In the genomic region with DNA sequence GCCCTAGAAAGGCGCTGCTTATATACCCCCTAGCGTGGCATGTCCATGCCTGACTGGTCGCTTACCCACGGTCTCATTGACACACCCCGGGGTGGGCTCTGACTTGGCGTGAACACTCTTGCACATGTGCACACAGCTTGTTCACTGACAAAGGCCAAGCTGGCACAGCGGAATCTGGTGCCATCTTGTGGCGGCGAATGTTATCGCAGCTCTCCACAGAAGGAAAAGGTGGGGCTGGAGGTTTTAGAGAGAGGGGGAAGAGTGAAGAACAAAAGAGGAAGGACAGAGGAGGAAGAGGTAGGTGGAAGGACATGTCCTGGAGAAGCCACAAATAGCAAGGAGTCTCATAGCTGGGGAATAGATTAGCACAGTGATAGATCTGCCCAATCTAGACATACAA, we compare ENCODE assay signal across 9 mouse cellular contexts. TPM values are rescaled to one million over a fixed set of nuclear protein-coding genes. Genes with fewer than 3 reads are reported as not detected.
DNase-seq lines count a peak whose midpoint lies in the region; ATAC-seq lines count a peak whose summit lies in the region.
"Had no signal": no experiment of that assay in that cellular context is flagged by ENCODE, and none has a peak within 500 bp of the region (broad histone marks: within the 10 kb centered on the region; RNA-seq: fewer than 3 reads in every experiment).

No protein-coding gene starts in this region.

- H3K36me3 ChIP-seq in forebrain, embryonic 10.5 days (replicated peaks): no peaks in the 10 kb centered on the region
- no peaks in the 10 kb centered on the region for H3K36me3 ChIP-seq in heart, embryonic 16.5 days (ENCODE audit: control insufficient read depth, insufficient read depth)
- H3K36me3 ChIP-seq: liver, embryonic 15.5 days had no signal

- WGBS in forebrain, embryonic 10.5 days: 36% methylated on average over 10 of the region's 10 CpGs
- WGBS in heart, embryonic 16.5 days: 34% methylated on average over 10 of the region's 10 CpGs

- no peak overlapping the region for H3K4me3 ChIP-seq in forebrain, embryonic 10.5 days
- H3K4me3 ChIP-seq in heart, embryonic 16.5 days (ENCODE audit: low read length): peak overlapping the region; percentile 10; the same call in 1 of the 2 replicates
- H3K4me3 ChIP-seq: liver, embryonic 15.5 days had no signal

- H3K27me3 ChIP-seq in forebrain, embryonic 10.5 days (ENCODE audit: poor library complexity, severe bottlenecking): no peaks in the 10 kb centered on the region
- H3K27me3 ChIP-seq in heart, embryonic 16.5 days (ENCODE audit: control insufficient read depth, insufficient read depth, low read length): no peaks in the 10 kb centered on the region
- H3K27me3 ChIP-seq: liver, embryonic 15.5 days had no signal

- no peaks in the 10 kb centered on the region for H3K4me1 ChIP-seq in forebrain, embryonic 10.5 days
- no peaks in the 10 kb centered on the region for H3K4me1 ChIP-seq in heart, embryonic 16.5 days (ENCODE audit: control insufficient read depth, insufficient read depth, low read length)
- H3K4me1 ChIP-seq: liver, embryonic 15.5 days had no signal

- 0 out of 2 replicates have a peak overlapping the region, but pooled peaks have one; percentile 29 for H3K4me2 ChIP-seq in heart, embryonic 16.5 days (ENCODE audit: low read depth, low read length)
- H3K4me2 ChIP-seq: liver, embryonic 15.5 days had no signal

- no peak overlapping the region for H3K9ac ChIP-seq in heart, embryonic 16.5 days (ENCODE audit: low read length)
- H3K9ac ChIP-seq: liver, embryonic 15.5 days had no signal

- no peak overlapping the region for H3K27ac ChIP-seq in forebrain, embryonic 10.5 days
- H3K27ac ChIP-seq in heart, embryonic 16.5 days (ENCODE audit: low read length): no peak overlapping the region
- H3K27ac ChIP-seq: liver, embryonic 15.5 days had no signal

- DNase-seq in ES-CJ7 (ENCODE audit: low read depth, low spot score) (peak; percentile 37), adipocyte (ENCODE audit: low spot score) (no peak)
- peak; percentile 78 to 79 for DNase-seq in adrenal gland, postnatal 36 days
- DNase-seq in forebrain, embryonic 10.5 days (ENCODE audit: extremely low spot score, low spot score): peak; percentile 59
- peak; percentile 85 to 90 for DNase-seq in layer of hippocampus, postnatal 14 days (ENCODE audit: low spot score in 2 of 2)
- peak; percentile 81 for DNase-seq in right cerebral cortex, postnatal 14 days

- H3K9me3 ChIP-seq in forebrain, embryonic 10.5 days: peaks cover 34% of the 10 kb centered on the region
- H3K9me3 ChIP-seq in heart, embryonic 16.5 days (replicated peaks; ENCODE audit: control insufficient read depth, low read length): peaks cover 16% of the 10 kb centered on the region

- no peak; the same call in 1 of the 2 replicates for ATAC-seq in heart, embryonic 16.5 days (replicated peaks; ENCODE audit: extremely low read depth, insufficient read depth, low FRiP score)
- peak; percentile 95 for ATAC-seq in megakaryocyte progenitor cell, adult 5-6 weeks (replicated peaks; ENCODE audit: poor library complexity)

RNA-seq across cellular contexts. Expression of gene Nelfa, which starts 18.1 kb away (rescaled TPM):
- total RNA-seq in adrenal gland, postnatal 36 days (2021): 10 to 100 TPM; 18.3 to 21.5 TPM
- polyA plus RNA-seq in forebrain, embryonic 10.5 days (2016; fragmentation: Nextera tagmentation; extraction: Ambion mirVana): 86.9 and 89.9 TPM in 2 replicates
- polyA plus RNA-seq in heart, embryonic 16.5 days (2015; fragmentation: Nextera tagmentation; extraction: Ambion mirVana): 31.0 and 32.9 TPM in 2 replicates
- total RNA-seq in layer of hippocampus, postnatal 14 days (2021): 10 to 100 TPM; 17.7 to 19.8 TPM
- total RNA-seq in megakaryocyte progenitor cell, adult 5-6 weeks (2015): 31.1 and 33.7 TPM in 2 replicates
- total RNA-seq in megakaryocyte progenitor cell, adult 5-6 weeks (2017): 34.5 and 37.7 TPM in 2 replicates

RNA-seq across cellular contexts. Expression of gene Gm1673, which starts 28.9 kb away (rescaled TPM):
- total RNA-seq in adrenal gland, postnatal 36 days (2021): 10 to 100 TPM; 15.3 to 33.8 TPM
- polyA plus RNA-seq in forebrain, embryonic 10.5 days (2016; fragmentation: Nextera tagmentation; extraction: Ambion mirVana): 256 and 263 TPM in 2 replicates
- 41.3 and 44.5 TPM in 2 replicates for polyA plus RNA-seq in heart, embryonic 16.5 days (2015; fragmentation: Nextera tagmentation; extraction: Ambion mirVana)
- total RNA-seq in layer of hippocampus, postnatal 14 days (2021): 10 to 100 TPM; 89.0 to 91.6 TPM
- total RNA-seq in megakaryocyte progenitor cell, adult 5-6 weeks (2015): 0.79 and 1.1 TPM in 2 replicates
- total RNA-seq in megakaryocyte progenitor cell, adult 5-6 weeks (2017): 1.1 and 3.7 TPM in 2 replicates

RNA-seq across cellular contexts. Expression of gene Nat8l, which starts 41.4 kb away (rescaled TPM):
- 10 to 100 TPM; 18.3 to 18.8 TPM for total RNA-seq in adrenal gland, postnatal 36 days (2021)
- 1.5 and 1.6 TPM in 2 replicates for polyA plus RNA-seq in forebrain, embryonic 10.5 days (2016; fragmentation: Nextera tagmentation; extraction: Ambion mirVana)
- polyA plus RNA-seq in heart, embryonic 16.5 days (2015; fragmentation: Nextera tagmentation; extraction: Ambion mirVana): 0.38 and 0.46 TPM in 2 replicates
- 10 to 100 TPM; 92.6 to 94.1 TPM for total RNA-seq in layer of hippocampus, postnatal 14 days (2021)
- total RNA-seq in megakaryocyte progenitor cell, adult 5-6 weeks (2015): 1.7 and 1.8 TPM in 2 replicates
- 2.2 TPM in 2 replicates for total RNA-seq in megakaryocyte progenitor cell, adult 5-6 weeks (2017)

Comparison
In these comparisons a context has a peak if more than half of its experiments do, and no peak if none do; other contexts are left out.
1. RNA of gene Nat8l, which starts 41.4 kb away (total RNA-seq): 92.6 to 94.1 TPM in layer of hippocampus, postnatal 14 days and 18.3 to 18.8 TPM in adrenal gland, postnatal 36 days; 1.7 to 2.2 TPM in megakaryocyte progenitor cell, adult 5-6 weeks; every median in the first group is over 4 times any median in the second.